Mouse (Mus musculus) left cerebral cortex, adult 9 months (tissue): ENCODE results near the gene G530012D18Rik.
"Not testable (repeated sequence)": the region's sequence is repeated elsewhere in the genome, so short reads cannot be mapped to it uniquely, and the experiment has no call there.

Experiments
- DNase-seq, 2 experiments: peaks; one replicate each; pipeline ENCODE4 v3.0.0; 2022; ENCODE audit warnings: low spot score in 2 of 2

Gene G530012D18Rik

GRCm38 (mm10) chr1:85615819-85616218 is 40.3 kb downstream of the G530012D18Rik start:
- not testable (repeated sequence) for DNase-seq

DNA sequence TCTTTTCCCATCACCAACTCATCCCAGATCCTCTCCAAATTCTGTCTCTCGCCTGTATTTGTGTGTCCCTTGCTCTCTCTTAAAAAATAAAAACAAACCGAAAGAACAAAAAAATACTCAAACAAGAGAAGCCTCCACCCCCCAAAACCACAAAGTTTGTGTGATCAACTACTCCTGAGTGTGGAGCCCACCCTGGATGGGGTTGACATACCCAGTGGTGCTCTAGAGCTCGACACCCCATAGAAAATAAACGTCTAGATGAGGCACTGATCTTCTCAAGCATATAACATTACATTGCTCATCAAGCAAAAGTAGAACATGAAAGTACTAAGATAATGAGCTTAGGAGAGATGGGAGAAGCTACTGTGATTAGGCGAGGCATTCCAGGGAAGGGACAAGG is 41.7 kb downstream of the G530012D18Rik start:
- DNase-seq, result not testable (repeated sequence)

DNA sequence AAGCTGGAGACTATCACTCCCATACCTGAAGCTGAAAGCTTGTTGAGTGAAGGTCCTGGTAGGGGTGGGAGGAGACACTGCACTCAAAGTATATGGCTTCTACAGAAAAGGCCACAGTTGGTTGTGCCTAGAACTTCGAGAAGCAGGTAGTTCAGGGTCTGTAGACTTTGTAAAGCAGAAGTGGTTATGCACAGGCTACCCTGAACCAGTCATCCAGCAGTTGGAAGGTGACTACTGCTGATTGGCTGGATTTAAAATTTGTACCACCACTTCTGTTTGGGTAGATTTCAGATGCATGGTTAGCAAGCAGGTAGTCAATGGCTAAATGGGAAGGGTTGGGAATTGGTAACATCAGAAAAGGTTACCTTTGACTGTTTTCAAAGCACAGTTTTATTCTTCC is 43.2 kb downstream of the G530012D18Rik start:
- not testable (repeated sequence) for DNase-seq
